Mouse (Mus musculus): ENCODE measurements around the gene Bbs9. TPM values are rescaled to one million over a fixed set of nuclear protein-coding genes. Genes with fewer than 3 reads are reported as not detected.

Bbs9 gene
- total and polyA plus RNA-seq, 3 experiments, result 6.9 to 9.1 (median 7.8) TPM

DNA sequence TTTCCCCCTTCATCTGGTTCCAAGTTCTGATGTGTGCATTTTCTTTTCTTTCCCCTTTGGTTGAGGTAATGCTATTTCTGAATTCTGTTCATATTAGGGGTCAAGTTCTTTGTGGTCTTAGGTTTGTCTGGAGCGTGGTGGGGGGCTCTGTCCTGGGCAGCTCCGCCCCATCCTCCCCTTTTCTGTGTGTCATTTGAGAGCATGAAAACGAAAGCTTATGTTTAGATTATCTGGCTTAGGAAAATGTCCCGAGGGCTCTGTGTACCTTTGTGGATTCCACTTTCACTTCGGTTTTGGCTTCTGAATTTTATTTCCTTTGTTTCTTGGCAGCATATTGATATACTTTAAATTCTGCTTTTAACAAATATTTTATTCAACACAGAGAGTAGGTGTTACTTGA, 80.6 kb downstream of the Bbs9 start:
- in situ Hi-C loops (cut with MboI; ENCODE audit: low pct_ligation_motif_present, low pct_unique_long_range_greater_than_20kb, low sequenced_read_pairs), result no loop called here
- H3K4me3 ChIP-seq (replicated peaks in 1 of 3; ENCODE audit: low read depth in 2 of 3, low read length in 2 of 3, poor library complexity in 1 of 3), result no peak overlapping the region
- no peaks in the 10 kb centered on the region for H3K27me3 ChIP-seq (replicated peaks)
- no peak overlapping the region for H3K4me2 ChIP-seq (ENCODE audit: insufficient read depth, low read depth, poor library complexity, severe bottlenecking)
- dilution Hi-C loops (cut with MboI; ENCODE audit: extremely low pct_ligation_motif_present, extremely low pct_unique_long_range_greater_than_20kb, low sequenced_read_pairs), result no loop called here
- H3K9me3 ChIP-seq (replicated peaks; ENCODE audit: low read length), result no peaks in the 10 kb centered on the region
- no peak for DNase-seq (ENCODE audit: extremely low read depth)
- TF ChIP-seq POLR2AphosphoS2 (IDR thresholded peaks at IDR 0.05; ENCODE audit: low read depth, low read length) (no peak), MAZ (IDR thresholded peaks at IDR 0.05; ENCODE audit: low read depth, low read length) (no peak), USF2 (conservative IDR thresholded peaks at IDR 0.05; ENCODE audit: low read depth, low read length) (no peak), NRF1 (IDR thresholded peaks at IDR 0.05; ENCODE audit: low read depth, low read length) (no peak)
- H3K4me1 ChIP-seq (ENCODE audit: control insufficient read depth in 1 of 2, insufficient read depth in 2 of 2), result peaks cover 0 to 4% of the 10 kb centered on the region in 2 experiments; a peak in 1 of 4 replicates
- no peaks in the 10 kb centered on the region for H3K79me2 ChIP-seq (replicated peaks; ENCODE audit: control insufficient read depth, extremely low read depth, insufficient read depth, poor library complexity, severe bottlenecking)
- H3K9ac ChIP-seq (ENCODE audit: insufficient read depth, low read depth), result no peak overlapping the region
- no peaks in the 10 kb centered on the region for H3K36me3 ChIP-seq (replicated peaks in 1 of 2; ENCODE audit: control insufficient read depth in 1 of 2, insufficient read depth in 1 of 2, low read length in 1 of 2)
- no peak overlapping the region for H3K27ac ChIP-seq (ENCODE audit: insufficient read depth, low read depth)

DNA sequence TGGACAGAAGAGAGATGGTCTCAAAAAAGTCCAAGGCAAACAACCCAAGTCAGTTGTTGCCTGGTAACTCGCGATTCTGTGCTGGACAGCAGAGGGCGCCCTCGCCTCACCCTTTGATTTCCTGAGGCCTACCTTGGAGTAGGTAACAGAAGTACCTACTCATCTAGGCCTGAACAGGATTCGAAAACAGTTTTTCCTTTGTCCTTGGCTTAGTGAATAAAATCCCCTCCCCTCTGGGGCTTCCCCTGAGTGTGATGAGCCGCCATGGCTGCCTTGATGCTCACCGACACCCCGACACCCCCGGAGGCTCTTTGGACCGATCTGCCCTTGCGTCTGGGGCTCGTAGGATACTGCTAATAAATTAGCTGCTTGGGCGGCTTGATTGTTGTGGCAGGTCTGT, 82.0 kb downstream of the Bbs9 start:
- no peak overlapping the region for H3K9ac ChIP-seq (ENCODE audit: insufficient read depth, low read depth)
- H3K27ac ChIP-seq (ENCODE audit: insufficient read depth, low read depth), result no peak overlapping the region
- H3K79me2 ChIP-seq (replicated peaks; ENCODE audit: control insufficient read depth, extremely low read depth, insufficient read depth, poor library complexity, severe bottlenecking), result no peaks in the 10 kb centered on the region
- H3K27me3 ChIP-seq (replicated peaks), result no peaks in the 10 kb centered on the region
- H3K9me3 ChIP-seq (replicated peaks; ENCODE audit: low read length), result no peaks in the 10 kb centered on the region
- H3K36me3 ChIP-seq (replicated peaks in 1 of 2; ENCODE audit: control insufficient read depth in 1 of 2, insufficient read depth in 1 of 2, low read length in 1 of 2), result no peaks in the 10 kb centered on the region
- no peak for TF ChIP-seq KAT2A (IDR thresholded peaks at IDR 0.05; ENCODE audit: insufficient replicate concordance, low read length)
- TF ChIP-seq PAX5 (IDR thresholded peaks at IDR 0.05; ENCODE audit: low read length), result no peak
- TF ChIP-seq POLR2A (IDR thresholded peaks at IDR 0.05; ENCODE audit: low read depth, low read length), result no peak
- TF ChIP-seq RAD21 (IDR thresholded peaks at IDR 0.05; ENCODE audit: low read depth, low read length), result peak; percentile 92
- peak; percentile 32; the same call in 1 of the 2 replicates for TF ChIP-seq ZC3H11A (IDR thresholded peaks at IDR 0.05; ENCODE audit: low read depth, low read length)
- no peak for TF ChIP-seq MEF2A (IDR thresholded peaks at IDR 0.05; ENCODE audit: borderline replicate concordance, low read depth, low read length)
- TF ChIP-seq CTCF (conservative IDR thresholded peaks at IDR 0.05 in 1 of 2, IDR thresholded peaks at IDR 0.05 in 1 of 2; ENCODE audit: low read depth in 2 of 2, low read length in 2 of 2), result peak; percentile 81 to 85
- TF ChIP-seq CHD1 (IDR thresholded peaks at IDR 0.05; ENCODE audit: low read depth, low read length), result no peak
- no peak for TF ChIP-seq UBTF (IDR thresholded peaks at IDR 0.05; ENCODE audit: low read depth, low read length)
- TF ChIP-seq POLR2AphosphoS2 (IDR thresholded peaks at IDR 0.05; ENCODE audit: low read depth, low read length), result no peak
- TF ChIP-seq JUN (IDR thresholded peaks at IDR 0.05; ENCODE audit: insufficient read depth, low read depth, low read length), result no peak
- no peak for TF ChIP-seq MXI1 (IDR thresholded peaks at IDR 0.05; ENCODE audit: low read depth, low read length)
- peak; percentile 75 for TF ChIP-seq SMC3 (IDR thresholded peaks at IDR 0.05; ENCODE audit: low read depth, low read length)
- TF ChIP-seq ELF1 (IDR thresholded peaks at IDR 0.05; ENCODE audit: low read depth, low read length), result no peak
- no peak for TF ChIP-seq IRF4 (IDR thresholded peaks at IDR 0.05; ENCODE audit: low read depth, low read length)
- no peak for TF ChIP-seq BHLHE40 (IDR thresholded peaks at IDR 0.05; ENCODE audit: low read depth, low read length)
- TF ChIP-seq USF2 (conservative IDR thresholded peaks at IDR 0.05; ENCODE audit: low read depth, low read length), result no peak
- no peak for TF ChIP-seq MAFK (IDR thresholded peaks at IDR 0.05; ENCODE audit: insufficient replicate concordance, low read length)
- TF ChIP-seq GABPA (IDR thresholded peaks at IDR 0.05; ENCODE audit: insufficient replicate concordance, low read depth, low read length), result no peak
- no peak for TF ChIP-seq NRF1 (IDR thresholded peaks at IDR 0.05; ENCODE audit: low read depth, low read length)
- TF ChIP-seq E2F4 (IDR thresholded peaks at IDR 0.05; ENCODE audit: insufficient replicate concordance, low read depth, low read length), result no peak
- no peak for TF ChIP-seq TBP (conservative IDR thresholded peaks at IDR 0.05; ENCODE audit: low read depth, low read length)
- TF ChIP-seq CHD2 (IDR thresholded peaks at IDR 0.05; ENCODE audit: low read length), result no peak
- TF ChIP-seq MYC (IDR thresholded peaks at IDR 0.05; ENCODE audit: low read depth, low read length), result no peak
- DNase-seq (ENCODE audit: extremely low read depth), result peak; percentile 71
- H3K4me1 ChIP-seq (ENCODE audit: control insufficient read depth in 1 of 2, insufficient read depth in 2 of 2), result peaks cover 0 to 4% of the 10 kb centered on the region in 2 experiments; a peak in 1 of 4 replicates
- H3K4me3 ChIP-seq (replicated peaks in 1 of 3; ENCODE audit: low read depth in 2 of 3, low read length in 2 of 3, poor library complexity in 1 of 3), result no peak overlapping the region
- dilution Hi-C loops (cut with MboI; ENCODE audit: extremely low pct_ligation_motif_present, extremely low pct_unique_long_range_greater_than_20kb, low sequenced_read_pairs) (no loop called here), in situ Hi-C loops (cut with MboI; ENCODE audit: low pct_ligation_motif_present, low pct_unique_long_range_greater_than_20kb, low sequenced_read_pairs) (no loop called here)
- H3K4me2 ChIP-seq (ENCODE audit: insufficient read depth, low read depth, poor library complexity, severe bottlenecking), result no peak overlapping the region
